Mouse (Mus musculus) hematopoietic stem cell, adult 5-6 weeks (primary cell): ENCODE data around the gene Commd1. TPM values are rescaled to one million over a fixed set of nuclear protein-coding genes. Genes with fewer than 3 reads are reported as not detected.

Experiments used
- ATAC-seq, 2 experiments: fragments of 125-278 bp in 1 of 2; replicated peaks in 1 of 2; 2 replicates each; pipeline ENCODE4 v1.8.0; 2016 to 2017; ENCODE audit warnings: inconsistent platforms in 2 of 2, mild to moderate bottlenecking in 2 of 2, moderate number of reproducible peaks in 2 of 2, low read depth in 1 of 2, moderate TSS enrichment in 1 of 2; ENCODE audit not compliant: low FRiP score in 2 of 2, poor library complexity in 2 of 2, severe bottlenecking in 2 of 2, insufficient read depth in 1 of 2, low TSS enrichment in 1 of 2
- total RNA-seq: library from RNA; stranded (forward); fragments of 172-1452, 232-1000 nt; gene quantifications from 2 replicates; pipeline ENCODE4 v1.2.3, GENCODE M21; 2017

Gene Commd1
- total RNA-seq, 1 experiment from 2014 or later: 66.7 TPM

DNA sequence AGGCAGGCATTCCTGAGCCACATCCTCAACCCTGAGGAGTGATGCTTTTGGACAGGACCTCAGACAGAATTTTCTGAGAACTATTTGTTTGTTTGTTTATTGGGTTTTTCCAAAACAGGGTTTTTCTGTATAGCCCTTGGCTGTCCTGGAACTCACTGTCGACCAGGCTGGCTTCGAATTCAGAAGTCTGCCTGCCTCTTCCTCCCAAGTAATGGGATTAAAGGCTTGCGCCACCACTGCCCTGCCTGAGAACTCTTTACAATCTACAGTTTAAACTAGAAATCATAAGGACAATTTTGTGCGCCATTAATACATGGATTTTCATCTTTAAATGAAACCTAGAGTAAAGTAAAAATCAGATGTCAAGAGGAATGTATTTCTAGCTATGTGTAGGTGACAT lies 13.3 kb upstream of the Commd1 start:
- no peak for ATAC-seq

DNA sequence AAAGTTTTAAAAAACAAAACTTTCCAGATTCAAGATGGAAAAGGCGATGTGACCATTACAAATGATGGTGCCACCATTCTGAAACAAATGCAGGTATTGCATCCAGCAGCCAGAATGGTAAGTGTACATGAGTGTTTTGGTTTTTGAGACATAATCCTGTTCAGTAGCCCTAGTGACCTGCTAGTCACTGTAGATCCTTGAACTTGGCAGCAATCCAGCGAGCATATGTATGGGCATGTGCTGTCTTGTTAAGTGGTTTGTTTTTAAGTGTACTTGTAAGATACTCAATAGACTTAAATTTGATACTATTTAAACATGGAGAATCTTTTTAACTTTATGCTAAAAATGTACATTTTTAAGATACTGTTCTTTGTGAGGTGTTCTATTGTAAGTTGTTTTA lies 12.1 kb upstream of the Commd1 start:
- ATAC-seq: no peak

DNA sequence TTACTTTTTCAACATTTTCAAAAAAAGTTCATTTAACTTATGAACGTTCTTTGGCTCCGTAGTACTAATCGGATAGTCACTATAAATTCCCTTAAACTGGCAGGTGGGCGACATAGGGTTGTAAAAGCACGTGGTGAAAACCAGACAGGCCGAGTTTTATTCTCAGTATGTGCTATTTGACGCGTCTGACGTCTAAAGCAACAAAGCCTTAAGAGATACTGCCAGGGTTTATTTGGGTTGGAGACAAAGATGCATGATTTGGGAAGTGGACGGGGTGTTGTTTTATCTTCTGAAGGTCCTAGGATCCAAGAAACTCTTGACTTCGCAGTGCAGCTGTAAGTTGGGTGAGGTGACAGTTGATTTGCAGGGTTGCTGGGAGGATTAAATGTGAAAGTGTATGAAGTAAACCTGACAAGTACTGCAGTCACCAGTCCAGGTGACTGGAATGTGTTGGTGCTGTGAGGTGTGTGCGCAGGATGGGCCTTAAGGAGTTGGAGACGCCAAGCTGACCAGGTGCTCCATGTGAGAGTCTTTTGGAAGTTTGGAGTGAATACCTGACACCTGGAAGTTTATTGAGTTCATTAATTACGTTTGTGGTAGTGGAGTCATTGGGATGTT lies 9.1 kb upstream of the Commd1 start:
- no peak for ATAC-seq

- ATAC-seq: peak; percentile 92 to 93
Measured at GRCm38 (mm10) chr11:22990393-22991126, 8.4 kb upstream of the Commd1 start, which contains the start of gene Cct4. Gene Cct4 (plus strand): TSS chr11:22990519.

DNA sequence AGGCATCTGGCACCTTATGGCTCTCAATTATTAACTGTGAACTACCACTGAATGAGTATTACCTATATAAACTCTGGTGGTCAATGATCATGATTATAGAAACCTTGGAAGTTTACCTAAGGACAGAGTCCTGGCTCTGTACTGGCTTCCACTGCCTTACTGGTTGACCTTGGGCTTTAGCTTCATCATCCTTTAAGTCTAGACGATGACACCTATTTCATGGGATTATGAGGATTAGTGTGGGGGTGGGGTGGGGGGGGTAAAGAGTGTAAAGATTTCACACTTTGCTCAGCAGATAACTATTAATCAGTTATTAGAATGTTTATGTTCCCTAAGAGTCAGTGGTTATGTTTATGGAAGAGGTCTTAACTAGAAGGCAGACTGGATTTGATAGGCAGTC lies 7.6 kb upstream of the Commd1 start:
- no peak for ATAC-seq

GRCm38 (mm10) chr11:22987357-22987756 lies 5.2 kb upstream of the Commd1 start:
- peak; percentile 29 to 40; a peak in 1 of 4 replicates for ATAC-seq

GRCm38 (mm10) chr11:22985510-22985909 lies 3.3 kb upstream of the Commd1 start:
- ATAC-seq: no peak

- ATAC-seq: no peak
Measured at GRCm38 (mm10) chr11:22982846-22983245, 664 bp upstream of the Commd1 start.

DNA sequence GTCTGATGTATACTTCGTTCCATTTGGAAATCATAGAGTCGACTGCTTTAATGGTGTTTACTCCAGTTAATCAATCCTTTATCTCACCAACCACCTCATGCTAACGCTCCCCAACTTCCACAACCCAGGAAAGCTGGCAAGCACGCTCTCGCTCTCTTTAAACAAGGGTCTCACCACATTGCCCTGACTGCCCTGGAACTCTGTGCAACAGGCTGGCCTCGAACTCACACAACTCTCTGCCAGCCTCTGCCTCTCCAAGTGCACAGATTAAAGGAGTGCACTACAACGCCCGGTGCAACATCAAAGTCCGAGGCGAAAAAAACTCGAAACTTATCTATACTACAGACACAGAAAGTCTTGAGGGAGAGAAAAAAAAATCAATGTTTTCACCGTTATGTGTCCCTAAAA lies 635 bp downstream of the Commd1 start:
- peak; percentile 8 to 9; a peak in 2 of 4 replicates for ATAC-seq

DNA sequence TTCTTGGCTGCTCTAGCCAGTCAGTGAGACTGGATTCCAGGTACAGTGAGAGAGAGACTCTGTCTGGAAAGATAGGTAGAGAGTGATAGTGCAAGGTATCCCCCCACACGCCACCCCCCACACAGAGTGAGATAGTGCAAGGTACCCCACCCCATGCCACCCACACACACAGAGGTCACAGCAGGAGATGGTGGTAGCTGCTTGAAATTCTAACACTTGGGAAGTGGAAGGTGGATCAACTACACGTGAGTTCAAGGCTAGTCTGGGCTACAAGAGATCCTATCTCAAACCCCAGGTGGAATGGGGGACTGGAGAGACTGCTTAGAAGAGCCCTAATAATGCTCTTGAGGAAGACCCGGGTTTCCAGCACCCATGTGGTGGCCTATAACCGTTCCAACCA lies 1.1 kb downstream of the Commd1 start:
- no peak for ATAC-seq

GRCm38 (mm10) chr11:22979221-22979620 lies 3.0 kb downstream of the Commd1 start:
- ATAC-seq: no peak

DNA sequence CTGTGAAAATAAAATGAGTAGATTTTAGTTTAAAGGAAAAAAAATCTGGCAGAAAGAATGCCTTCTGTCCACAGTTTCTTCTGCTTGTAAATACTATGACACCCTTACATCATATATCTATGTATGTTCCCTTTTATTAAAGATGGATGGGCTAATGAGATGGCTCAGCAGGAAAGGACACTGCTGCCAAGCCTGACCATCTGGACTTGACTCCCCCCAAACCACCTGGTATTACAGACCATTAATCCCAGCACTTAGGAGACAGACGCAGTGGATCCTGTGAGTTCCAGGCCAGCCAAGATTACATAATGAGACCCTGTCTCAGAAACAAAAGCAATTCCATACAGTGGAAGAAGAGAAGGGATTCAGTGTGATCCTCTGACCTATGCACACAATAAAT lies 3.5 kb downstream of the Commd1 start:
- no peak for ATAC-seq

DNA sequence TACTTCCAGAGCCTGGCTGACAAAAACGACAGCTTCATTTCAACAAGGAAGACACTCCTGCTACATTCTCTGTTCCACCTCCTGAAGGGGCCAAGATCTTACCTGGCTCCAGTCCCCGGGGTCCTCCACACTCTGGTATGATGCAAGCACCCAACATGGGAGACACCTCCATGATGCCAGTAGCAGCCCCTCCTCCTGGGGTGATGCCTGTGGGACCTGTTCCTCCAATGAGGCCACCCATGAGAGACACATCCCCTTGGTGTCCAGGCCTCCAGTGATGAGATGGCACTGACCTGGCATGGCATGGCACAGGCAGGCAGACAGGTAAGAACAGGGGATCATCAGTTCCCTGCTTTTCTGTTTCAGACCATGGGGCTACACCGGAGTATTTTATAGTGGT lies 4.0 kb downstream of the Commd1 start:
- no peak for ATAC-seq

DNA sequence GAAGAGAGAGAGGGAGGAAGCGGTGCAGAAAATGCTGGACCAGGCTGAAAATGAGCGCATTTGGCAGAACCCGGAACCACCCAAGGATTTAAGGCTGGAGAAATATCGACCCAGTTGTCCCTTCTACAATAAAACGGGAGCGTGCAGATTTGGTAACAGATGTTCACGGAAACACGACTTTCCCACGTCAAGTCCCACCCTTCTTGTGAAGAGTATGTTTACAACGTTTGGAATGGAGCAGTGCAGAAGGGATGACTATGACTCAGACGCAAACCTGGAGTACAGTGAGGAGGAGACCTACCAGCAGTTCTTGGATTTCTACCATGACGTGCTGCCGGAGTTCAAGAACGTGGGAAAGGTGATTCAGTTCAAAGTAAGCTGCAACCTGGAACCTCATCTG lies 8.6 kb downstream of the Commd1 start:
- ATAC-seq: no peak

DNA sequence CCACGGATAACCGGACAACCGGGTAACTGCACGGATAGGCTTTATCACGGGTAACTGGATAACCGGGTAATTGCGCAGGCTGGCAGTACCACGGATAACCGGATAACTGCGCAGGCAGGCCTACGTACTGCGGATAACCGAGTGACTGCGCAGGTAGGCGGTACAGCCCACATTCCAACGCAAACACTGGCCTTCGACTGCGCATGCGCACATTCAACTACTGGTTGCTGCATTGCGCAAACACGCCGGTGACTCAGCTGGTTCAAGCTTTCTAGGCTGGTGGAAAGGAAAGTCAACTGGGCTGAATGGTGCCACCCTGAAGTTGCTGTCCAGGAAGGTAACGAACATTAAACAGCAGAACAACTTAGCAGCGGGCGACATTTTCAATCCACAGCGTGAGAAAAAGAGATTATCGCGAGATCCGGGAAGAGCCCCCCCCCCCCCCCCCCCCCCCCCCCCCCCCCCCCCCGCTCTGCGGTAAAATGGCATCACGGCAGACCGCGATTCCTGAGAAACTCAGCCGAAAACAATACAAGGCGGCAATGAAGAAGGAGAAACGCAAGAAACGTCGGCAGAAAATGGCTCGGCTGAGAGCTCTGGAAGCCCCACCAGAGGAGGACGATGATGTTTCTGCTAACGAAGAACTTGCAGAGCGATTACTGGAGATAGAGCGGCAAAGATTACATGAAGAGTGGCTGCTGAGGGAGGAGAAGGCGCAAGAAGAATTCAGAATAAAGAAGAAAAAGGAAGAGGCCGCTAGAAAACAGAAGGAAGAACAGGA lies 9.2 kb downstream of the Commd1 start:
- peak; percentile 57 to 60 for ATAC-seq

- peak; percentile 70 to 73 for ATAC-seq
Measured at GRCm38 (mm10) chr11:22971835-22972709, 10.1 kb downstream of the Commd1 start, which contains the start of gene Zrsr1. Gene Zrsr1 (plus strand): TSS chr11:22972005.

DNA sequence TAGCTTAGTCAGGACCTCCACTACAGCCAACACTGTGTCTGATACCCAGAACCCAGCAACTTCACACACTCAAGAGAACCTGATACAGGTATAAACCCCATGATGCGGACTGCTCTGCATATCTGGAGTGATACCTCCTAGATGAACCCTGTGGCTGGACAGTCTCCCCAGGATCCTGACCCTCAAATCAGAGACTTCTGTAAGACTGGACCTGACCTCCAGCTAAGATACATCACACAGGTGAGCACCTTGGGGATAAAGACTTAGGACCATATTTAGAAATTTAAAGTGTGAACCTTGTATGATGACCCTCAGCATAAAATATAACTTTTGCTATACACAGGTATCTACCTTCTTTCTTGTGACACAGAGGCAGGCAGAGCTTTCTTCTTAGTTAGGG lies 11.6 kb downstream of the Commd1 start:
- ATAC-seq: no peak
